Mouse (Mus musculus) erythroblast, embryonic 14.5 days (primary cell): Measurements from ENCODE around the gene Zc2hc1c. TPM values are rescaled to one million over a fixed set of nuclear protein-coding genes. Genes with fewer than 3 reads are reported as not detected.
"Not testable (repeated sequence)": the region's sequence is repeated elsewhere in the genome, so short reads cannot be mapped to it uniquely, and the experiment has no call there.

Source experiments
- H3K27me3 ChIP-seq: 2 replicates; pipeline ENCODE4 v1.6.1; 2012; ENCODE audit warnings: inconsistent platforms; ENCODE audit not compliant: control insufficient read depth
- H3K36me3 ChIP-seq: 2 replicates; pipeline ENCODE4 v1.6.1; 2012; ENCODE audit warnings: mild to moderate bottlenecking, inconsistent platforms; ENCODE audit not compliant: control insufficient read depth
- H3K4me1 ChIP-seq: 2 replicates; pipeline ENCODE4 v1.6.1; 2012; ENCODE audit warnings: inconsistent platforms; ENCODE audit not compliant: control insufficient read depth
- H3K4me3 ChIP-seq: replicated peaks from 2 replicates; pipeline ENCODE3; 2012; ENCODE audit warnings: moderate library complexity, mild to moderate bottlenecking, inconsistent platforms
- H3K9me3 ChIP-seq: 2 replicates; pipeline ENCODE4 v1.6.1; 2012; ENCODE audit warnings: low read length, inconsistent platforms, mixed read lengths; ENCODE audit not compliant: control insufficient read depth
- GATA1 ChIP-seq: IDR thresholded peaks from 2 replicates; pipeline ENCODE4 v1.6.1; 2012; ENCODE audit warnings: low read length, inconsistent platforms, mixed read lengths
- TAL1 ChIP-seq: IDR thresholded peaks from 3 replicates; pipeline ENCODE4 v1.6.1; 2012; ENCODE audit warnings: low read length, inconsistent platforms, mixed read lengths
- polyA plus RNA-seq: library from polyadenylated mRNA; stranded (reverse); fragments of >175 nt; gene quantifications from 2 replicates; pipeline ENCODE4 v1.2.3, GENCODE M21; 2012

Zc2hc1c gene
- polyA plus RNA-seq, 1 experiment: 0.01 TPM

- H3K4me3 ChIP-seq: peak overlapping the region; percentile 87
- H3K27me3 ChIP-seq: no peaks in the 10 kb centered on the region
- TF ChIP-seq TAL1 (no peak), GATA1 (no peak)
- H3K9me3 ChIP-seq: no peaks in the 10 kb centered on the region
- H3K4me1 ChIP-seq: peaks cover 42% of the 10 kb centered on the region
- peaks cover 26% of the 10 kb centered on the region for H3K36me3 ChIP-seq
Measured at GRCm38 (mm10) chr12:85280845-85281651, 7.3 kb upstream of the Zc2hc1c start.

GRCm38 (mm10) chr12:85281756-85282155 lies 6.6 kb upstream of the Zc2hc1c start:
- H3K27me3 ChIP-seq, H3K4me3 ChIP-seq, H3K9me3 ChIP-seq: not testable (repeated sequence)
- Histone ChIP-seq H3K36me3 (peaks cover 19% of the 10 kb centered on the region), H3K4me1 (peaks cover 42% of the 10 kb centered on the region)

DNA sequence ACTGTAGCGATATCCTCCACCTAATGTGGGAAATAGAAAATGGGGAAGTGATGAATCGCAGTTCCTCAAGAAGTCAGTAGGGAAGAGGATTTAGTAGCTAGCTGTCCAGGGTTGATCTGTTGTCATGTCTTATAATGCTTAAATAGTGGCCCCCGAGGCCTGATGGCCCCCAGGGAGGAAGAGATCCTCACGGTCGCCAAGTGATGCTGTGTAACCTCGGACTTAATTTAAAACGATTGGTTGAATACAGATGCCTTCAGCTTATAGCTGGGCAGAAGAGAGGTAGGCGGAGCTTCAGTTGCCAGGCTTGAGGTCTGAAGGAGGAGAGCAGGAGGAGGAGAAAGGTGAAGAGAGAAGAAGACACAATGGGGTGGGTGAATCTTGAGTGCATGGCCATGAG lies 4.1 kb upstream of the Zc2hc1c start:
- Histone ChIP-seq H3K4me1 (peaks cover 36% of the 10 kb centered on the region), H3K4me3 (no peak overlapping the region), H3K36me3 (no peaks in the 10 kb centered on the region), H3K9me3 (no peaks in the 10 kb centered on the region), H3K27me3 (peaks cover 17% of the 10 kb centered on the region)
- TF ChIP-seq GATA1 (no peak), TAL1 (no peak)

- TF ChIP-seq GATA1: no peak
- TF ChIP-seq TAL1: no peak
- H3K9me3 ChIP-seq: no peaks in the 10 kb centered on the region
- peaks cover 24% of the 10 kb centered on the region for H3K27me3 ChIP-seq
- H3K4me3 ChIP-seq: no peak overlapping the region
- H3K4me1 ChIP-seq: peaks cover 29% of the 10 kb centered on the region
- H3K36me3 ChIP-seq: no peaks in the 10 kb centered on the region
Measured at GRCm38 (mm10) chr12:85284996-85285395, 3.4 kb upstream of the Zc2hc1c start.

DNA sequence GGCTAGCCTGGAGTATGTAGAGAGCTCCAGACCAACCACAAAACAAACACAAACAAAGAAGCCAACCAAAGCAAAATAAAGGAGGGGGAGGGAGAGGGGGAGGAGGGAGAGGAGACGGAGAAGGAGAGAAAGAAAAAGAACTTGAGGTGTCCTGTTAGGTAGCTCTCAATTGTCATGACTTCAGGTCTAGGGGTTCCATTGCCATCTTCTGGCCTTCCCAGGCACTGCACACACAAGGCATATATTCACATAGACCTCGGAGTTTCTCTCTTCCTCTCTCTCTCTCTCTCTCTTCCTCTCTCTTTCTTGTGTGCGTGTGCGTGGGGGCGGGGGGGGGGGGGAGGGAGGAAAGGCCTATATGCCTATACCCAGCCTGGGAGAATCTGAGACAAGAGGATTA lies 1.4 kb upstream of the Zc2hc1c start:
- H3K4me3 ChIP-seq: no peak overlapping the region
- H3K36me3 ChIP-seq: no peaks in the 10 kb centered on the region
- peaks cover 31% of the 10 kb centered on the region for H3K27me3 ChIP-seq
- H3K4me1 ChIP-seq: peaks cover 15% of the 10 kb centered on the region
- TF ChIP-seq TAL1 (no peak), GATA1 (no peak)
- no peaks in the 10 kb centered on the region for H3K9me3 ChIP-seq

DNA sequence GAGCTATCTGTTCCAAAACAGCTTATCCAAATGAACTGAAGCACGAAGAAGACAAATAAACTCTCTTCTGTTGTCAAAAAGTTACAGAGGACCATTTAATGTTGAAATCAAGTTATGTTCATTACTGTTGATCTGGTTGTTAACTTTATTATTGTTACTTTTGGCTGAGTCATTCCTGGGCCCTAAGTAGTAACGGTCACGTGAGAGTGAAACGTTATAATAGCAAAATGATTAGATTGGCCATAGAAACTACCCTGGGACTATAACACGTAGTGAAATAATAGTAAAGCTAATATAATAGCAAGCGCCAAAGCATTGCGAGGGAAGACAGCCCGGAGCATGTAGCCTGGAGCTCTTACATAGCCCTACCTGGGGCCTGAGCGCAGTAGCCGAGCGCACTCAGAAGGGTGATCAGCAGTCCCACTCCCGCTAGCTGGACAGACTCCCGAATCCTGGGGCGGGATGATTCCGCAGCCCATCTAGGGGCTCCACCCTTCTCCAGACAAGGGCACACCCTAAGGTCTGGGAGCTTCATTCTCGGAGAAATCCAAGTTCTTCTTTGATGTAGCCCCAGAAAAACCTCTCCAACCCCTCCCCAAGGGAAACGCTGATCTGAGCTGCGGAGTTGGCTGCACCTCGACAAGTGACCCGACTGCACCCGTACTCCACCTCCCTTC lies 444 bp upstream of the Zc2hc1c start, which contains the start of gene Acyp1:
Acyp1 (minus strand) TSS at position 630 of the 677 bp plus-strand sequence.
- peaks cover 15% of the 10 kb centered on the region for H3K4me1 ChIP-seq

DNA sequence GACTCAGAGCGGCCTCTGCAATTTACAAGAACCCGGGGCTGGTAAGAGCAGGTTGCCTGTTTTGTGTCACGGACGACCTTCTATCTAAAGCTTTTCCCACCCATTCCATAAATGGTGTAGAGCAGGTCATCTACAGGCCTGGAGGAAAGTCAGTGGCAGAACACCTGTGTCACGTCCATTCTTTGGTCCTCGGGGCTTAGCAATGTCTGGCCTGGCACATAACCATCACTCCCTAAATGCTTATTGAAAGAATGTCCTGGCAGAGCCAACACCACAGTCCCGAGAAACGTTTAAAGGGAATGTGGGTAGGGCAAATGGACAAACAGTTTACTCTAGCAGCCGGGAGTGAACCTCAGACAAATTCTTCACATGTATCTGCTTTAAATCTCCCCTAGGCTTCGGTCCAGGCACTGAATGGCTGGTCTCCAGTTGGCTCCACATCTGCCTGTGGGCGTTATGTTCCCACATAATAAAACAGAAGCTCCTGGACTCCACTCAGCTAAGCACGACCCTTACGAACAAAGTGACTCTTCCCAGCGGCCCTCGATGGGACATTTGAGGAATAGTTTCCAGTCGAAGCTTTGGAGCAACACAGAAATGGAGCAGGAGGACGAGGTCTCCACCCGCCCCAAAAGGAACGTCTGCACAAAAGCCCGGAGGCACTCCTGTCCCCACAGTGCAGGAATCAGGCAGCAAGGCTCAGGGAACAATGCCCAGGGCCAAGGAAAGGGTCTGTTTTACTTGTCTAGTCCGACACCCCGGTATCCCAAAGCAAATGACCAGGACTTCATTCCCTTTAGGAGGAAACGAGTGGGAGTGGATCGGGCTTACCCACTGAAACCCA lies 988 bp downstream of the Zc2hc1c start:
- Histone ChIP-seq H3K9me3 (no peaks in the 10 kb centered on the region; the same call in 1 of the 2 replicates), H3K36me3 (no peaks in the 10 kb centered on the region), H3K4me3 (no peak overlapping the region), H3K27me3 (peaks cover 31% of the 10 kb centered on the region), H3K4me1 (peaks cover 15% of the 10 kb centered on the region)
- TF ChIP-seq GATA1 (no peak), TAL1 (no peak)

More for the DNA sequence above, 444 bp upstream of the Zc2hc1c start, which contains the start of gene Acyp1:
- TF ChIP-seq TAL1 (no peak), GATA1 (no peak)
- H3K9me3 ChIP-seq: no peaks in the 10 kb centered on the region
- H3K4me3 ChIP-seq: peak within 1 kb of the TSS; percentile 65
- peaks cover 31% of the 10 kb centered on the region for H3K27me3 ChIP-seq
- H3K36me3 ChIP-seq: no peaks in the 10 kb centered on the region

- Histone ChIP-seq H3K9me3 (no peaks in the 10 kb centered on the region; the same call in 1 of the 2 replicates), H3K27me3 (peaks cover 31% of the 10 kb centered on the region), H3K4me3 (no peak overlapping the region), H3K4me1 (peaks cover 15% of the 10 kb centered on the region), H3K36me3 (no peaks in the 10 kb centered on the region)
- TF ChIP-seq GATA1 (no peak), TAL1 (no peak)
Measured at GRCm38 (mm10) chr12:85290633-85291032, 2.2 kb downstream of the Zc2hc1c start.

- TF ChIP-seq TAL1: no peak
- no peak for TF ChIP-seq GATA1
- Histone ChIP-seq H3K36me3 (no peaks in the 10 kb centered on the region), H3K9me3 (no peaks in the 10 kb centered on the region; the same call in 1 of the 2 replicates)
Measured at GRCm38 (mm10) chr12:85291541-85291940, 3.1 kb downstream of the Zc2hc1c start.

More at GRCm38 (mm10) chr12:85291541-85291940, 3.1 kb downstream of the Zc2hc1c start:
- Histone ChIP-seq H3K27me3 (peaks cover 31% of the 10 kb centered on the region), H3K4me1 (peaks cover 15% of the 10 kb centered on the region), H3K4me3 (no peak overlapping the region)
